Mouse (Mus musculus) intestine, embryonic 16.5 days (tissue): Measurements from ENCODE around the gene Sec14l4. TPM values are rescaled to one million over a fixed set of nuclear protein-coding genes. Genes with fewer than 3 reads are reported as not detected.
A peak's percentile ranks its signal among the peaks of the same experiment; 100 is the strongest.

Experiments used
- ATAC-seq: fragments of 200-750 bp; cut with Nextera tagmentation; 2 replicates; pipeline ENCODE4 v1.8.0; 2017; ENCODE audit warnings: moderate TSS enrichment, moderate library complexity
- H3K27ac ChIP-seq: fragments of 300-500 bp; sonication (generic); 2 replicates; pipeline ENCODE4 v1.5.1; 2014; ENCODE audit warnings: mild to moderate bottlenecking, low read length
- H3K27me3 ChIP-seq: fragments of 300-500 bp; sonication (generic); replicated peaks from 2 replicates; pipeline ENCODE4 v1.6.1; 2014; ENCODE audit warnings: low read length, control low read depth, mixed read lengths; ENCODE audit not compliant: control insufficient read depth, insufficient read depth
- H3K36me3 ChIP-seq: fragments of 300-500 bp; sonication (generic); 2 replicates; pipeline ENCODE4 v1.6.1; 2014; ENCODE audit warnings: low read length, control low read depth; ENCODE audit not compliant: control insufficient read depth, insufficient read depth
- H3K4me1 ChIP-seq: fragments of 300-500 bp; sonication (generic); 2 replicates; pipeline ENCODE4 v1.6.1; 2014; ENCODE audit warnings: low read length, control low read depth, mixed read lengths; ENCODE audit not compliant: control insufficient read depth, insufficient read depth
- H3K4me2 ChIP-seq: fragments of 300-500 bp; sonication (generic); 2 replicates; pipeline ENCODE4 v1.6.1; 2014; ENCODE audit warnings: low read depth, low read length, control low read depth
- H3K4me3 ChIP-seq: fragments of 300-500 bp; sonication (generic); 2 replicates; pipeline ENCODE4 v1.5.1; 2014; ENCODE audit warnings: mild to moderate bottlenecking, low read length
- H3K9ac ChIP-seq: fragments of 300-500 bp; sonication (generic); 2 replicates; pipeline ENCODE4 v1.6.1; 2014; ENCODE audit warnings: low read depth, low read length
- H3K9me3 ChIP-seq: fragments of 300-500 bp; sonication (generic); 2 replicates; pipeline ENCODE4 v1.6.1; 2016; ENCODE audit warnings: low read length, control low read depth; ENCODE audit not compliant: control insufficient read depth
- WGBS: fragments of 180-500 bp; shearing (Covaris S2); extraction: QIAGEN DNeasy Blood & Tissue Kit; methylation state at CpG from one replicate; pipeline ENCODE4 v1.1.7; 2014; 5-methylcytosine and 5-hydroxymethylcytosine counted together
- polyA plus RNA-seq: library from polyadenylated mRNA; unstranded; fragments of >200 nt; fragmentation: Nextera tagmentation; extraction: Ambion mirVana; gene quantifications from 2 replicates; pipeline ENCODE4 v1.2.1, GENCODE M21; 2015

Sec14l4 gene
- polyA plus RNA-seq: 0.47 and 0.56 TPM in 2 replicates

- Histone ChIP-seq H3K4me1 (no peaks in the 10 kb centered on the region), H3K4me3 (no peak within 1 kb of the TSS), H3K27ac (no peak within 1 kb of the TSS), H3K9ac (0 out of 2 replicates have a peak within 1 kb of the TSS, but pooled peaks have one; percentile 32), H3K36me3 (no peaks in the 10 kb centered on the region), H3K4me2 (no peak within 1 kb of the TSS), H3K27me3 (no peaks in the 10 kb centered on the region), H3K9me3 (no peaks in the 10 kb centered on the region)
- peak; percentile 66; the same call in 1 of the 2 replicates for ATAC-seq
- 30% methylated on average over 16 of the region's 16 CpGs for WGBS
Observed at GRCm38 (mm10) chr11:4031126-4031941, at the start of gene Sec14l4. TSS of gene Sec14l4 (plus strand) at chr11:4031462.

GRCm38 (mm10) chr11:3981536-3981935 is 49.7 kb upstream of the Sec14l4 start:
- peaks cover 11% of the 10 kb centered on the region for H3K4me1 ChIP-seq
- no peak overlapping the region for H3K9ac ChIP-seq
- peaks cover 14% of the 10 kb centered on the region for H3K36me3 ChIP-seq
- ATAC-seq: no peak
- peak overlapping the region; percentile 50; the same call in 1 of the 2 replicates for H3K4me2 ChIP-seq
- H3K9me3 ChIP-seq: no peaks in the 10 kb centered on the region
- peak overlapping the region; percentile 51 for H3K27ac ChIP-seq
- 62% methylated on average over 6 of the region's 6 CpGs for WGBS
- no peak overlapping the region for H3K4me3 ChIP-seq
- H3K27me3 ChIP-seq: peaks cover 2% of the 10 kb centered on the region; the same call in 1 of the 2 replicates

GRCm38 (mm10) chr11:3982275-3983209 is 48.7 kb upstream of the Sec14l4 start:
- H3K27ac ChIP-seq: peak overlapping the region; percentile 76
- H3K9me3 ChIP-seq: no peaks in the 10 kb centered on the region
- peaks cover 11% of the 10 kb centered on the region for H3K4me1 ChIP-seq
- H3K4me3 ChIP-seq: peak overlapping the region; percentile 56
- peak overlapping the region; percentile 50 for H3K4me2 ChIP-seq
- peak; percentile 79 for ATAC-seq
- peaks cover 2% of the 10 kb centered on the region; the same call in 1 of the 2 replicates for H3K27me3 ChIP-seq
- H3K36me3 ChIP-seq: peaks cover 9% of the 10 kb centered on the region
- WGBS: 49% methylated on average over 7 of the region's 7 CpGs
- H3K9ac ChIP-seq: peak overlapping the region; percentile 69

GRCm38 (mm10) chr11:3983291-3983862 is 47.9 kb upstream of the Sec14l4 start, which contains the start of gene Gal3st1:
TSS of gene Gal3st1 (plus strand) at chr11:3983636.
- H3K4me2 ChIP-seq: peak within 1 kb of the TSS; percentile 50
- H3K4me1 ChIP-seq: peaks cover 13% of the 10 kb centered on the region
- peaks cover 2% of the 10 kb centered on the region; the same call in 1 of the 2 replicates for H3K27me3 ChIP-seq
- H3K9me3 ChIP-seq: no peaks in the 10 kb centered on the region
- peak; percentile 84 for ATAC-seq
- H3K4me3 ChIP-seq: peak within 1 kb of the TSS; percentile 56
- H3K27ac ChIP-seq: peak within 1 kb of the TSS; percentile 76
- peak within 1 kb of the TSS; percentile 69 for H3K9ac ChIP-seq
- under 1% methylated on average over 26 of the region's 37 CpGs for WGBS
- H3K36me3 ChIP-seq: peaks cover 9% of the 10 kb centered on the region

GRCm38 (mm10) chr11:3983863-3984745 is 47.2 kb upstream of the Sec14l4 start:
- Histone ChIP-seq H3K9me3 (no peaks in the 10 kb centered on the region), H3K4me2 (peak overlapping the region; percentile 50), H3K36me3 (peaks cover 4% of the 10 kb centered on the region; the same call in 1 of the 2 replicates), H3K9ac (peak overlapping the region; percentile 69), H3K4me3 (peak overlapping the region; percentile 56), H3K27ac (peak overlapping the region; percentile 76), H3K27me3 (peaks cover 2% of the 10 kb centered on the region; the same call in 1 of the 2 replicates), H3K4me1 (peaks cover 16% of the 10 kb centered on the region)
- WGBS: 8% methylated on average over 15 of the region's 15 CpGs
- peak; percentile 74 for ATAC-seq

- Histone ChIP-seq H3K9me3 (no peaks in the 10 kb centered on the region), H3K9ac (no peak overlapping the region), H3K36me3 (no peaks in the 10 kb centered on the region), H3K27ac (no peak overlapping the region), H3K4me3 (no peak overlapping the region), H3K4me2 (no peak overlapping the region), H3K27me3 (no peaks in the 10 kb centered on the region), H3K4me1 (peaks cover 8% of the 10 kb centered on the region; the same call in 1 of the 2 replicates)
- 59% methylated on average over 3 of the region's 3 CpGs for WGBS
- no peak for ATAC-seq
Observed at GRCm38 (mm10) chr11:3989748-3990147, 41.5 kb upstream of the Sec14l4 start.

GRCm38 (mm10) chr11:3993132-3993531 is 38.1 kb upstream of the Sec14l4 start:
- ATAC-seq: no peak
- Histone ChIP-seq H3K36me3 (peaks cover 3% of the 10 kb centered on the region; the same call in 1 of the 2 replicates), H3K4me1 (peaks cover 5% of the 10 kb centered on the region; the same call in 1 of the 2 replicates), H3K4me2 (no peak overlapping the region), H3K27ac (no peak overlapping the region), H3K9ac (no peak overlapping the region), H3K27me3 (peaks cover 3% of the 10 kb centered on the region), H3K9me3 (no peaks in the 10 kb centered on the region), H3K4me3 (no peak overlapping the region)
- WGBS: 65% methylated on average over 6 of the region's 6 CpGs

- no peak overlapping the region for H3K27ac ChIP-seq
- ATAC-seq: no peak
- WGBS: 88% methylated on average over 6 of the region's 6 CpGs
- no peak overlapping the region for H3K9ac ChIP-seq
- no peak overlapping the region for H3K4me2 ChIP-seq
- no peak overlapping the region for H3K4me3 ChIP-seq
- peaks cover 7% of the 10 kb centered on the region; the same call in 1 of the 2 replicates for H3K36me3 ChIP-seq
- peaks cover 11% of the 10 kb centered on the region for H3K27me3 ChIP-seq
- H3K9me3 ChIP-seq: no peaks in the 10 kb centered on the region
- no peaks in the 10 kb centered on the region; the same call in 1 of the 2 replicates for H3K4me1 ChIP-seq
Observed at GRCm38 (mm10) chr11:3993914-3994313, 37.3 kb upstream of the Sec14l4 start.
